Mouse (Mus musculus) mature B cell (primary cell): ENCODE measurements around the gene Gm43191.
"Not testable (repeated sequence)": the region's sequence is repeated elsewhere in the genome, so short reads cannot be mapped to it uniquely, and the experiment has no call there.

ENCODE experiments used
- in situ Hi-C: fragments of 300-500 bp; cut with MboI; formaldehyde crosslinking; loops from 2 replicates; pipeline ENCODE4 v1.14.3; 2019

The Gm43191 gene

GRCm38 (mm10) chr3:116661870-116662414 is 19.1 kb downstream of the Gm43191 start:
- in situ Hi-C loops, result no loop called here

- in situ Hi-C loops, result no loop called here
Observed at GRCm38 (mm10) chr3:116661288-116661869, 19.7 kb downstream of the Gm43191 start.

DNA sequence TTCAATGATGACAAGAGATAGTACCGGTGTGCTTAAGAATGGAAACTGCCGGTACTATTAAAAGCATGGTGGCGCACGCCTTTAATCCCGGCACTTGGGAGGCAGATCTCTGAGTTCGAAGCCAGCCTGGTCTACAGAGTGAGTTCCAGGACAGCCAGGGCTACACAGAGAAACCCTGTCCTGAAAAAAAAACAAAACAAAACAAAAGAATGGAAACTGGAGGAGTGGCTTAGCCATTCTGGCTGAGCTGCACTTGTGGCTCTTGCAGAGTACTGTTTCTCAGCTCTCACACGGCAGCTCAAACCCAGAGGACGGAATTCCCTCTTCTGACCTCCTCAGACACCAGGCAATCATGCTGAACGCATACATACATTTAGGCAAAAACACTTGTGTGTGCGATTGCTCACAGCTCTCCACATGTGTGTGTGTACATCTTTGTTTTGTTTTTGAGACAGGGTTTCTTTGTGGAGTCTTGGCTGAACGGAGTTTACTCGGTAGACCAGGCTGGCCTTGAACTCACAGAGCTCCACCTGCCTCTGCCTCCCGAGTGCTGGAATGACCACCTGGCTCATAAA is 21.1 kb downstream of the Gm43191 start:
- in situ Hi-C loops, result no loop called here

- in situ Hi-C loops, result no loop called here
Observed at GRCm38 (mm10) chr3:116658928-116659565, 22.0 kb downstream of the Gm43191 start.

DNA sequence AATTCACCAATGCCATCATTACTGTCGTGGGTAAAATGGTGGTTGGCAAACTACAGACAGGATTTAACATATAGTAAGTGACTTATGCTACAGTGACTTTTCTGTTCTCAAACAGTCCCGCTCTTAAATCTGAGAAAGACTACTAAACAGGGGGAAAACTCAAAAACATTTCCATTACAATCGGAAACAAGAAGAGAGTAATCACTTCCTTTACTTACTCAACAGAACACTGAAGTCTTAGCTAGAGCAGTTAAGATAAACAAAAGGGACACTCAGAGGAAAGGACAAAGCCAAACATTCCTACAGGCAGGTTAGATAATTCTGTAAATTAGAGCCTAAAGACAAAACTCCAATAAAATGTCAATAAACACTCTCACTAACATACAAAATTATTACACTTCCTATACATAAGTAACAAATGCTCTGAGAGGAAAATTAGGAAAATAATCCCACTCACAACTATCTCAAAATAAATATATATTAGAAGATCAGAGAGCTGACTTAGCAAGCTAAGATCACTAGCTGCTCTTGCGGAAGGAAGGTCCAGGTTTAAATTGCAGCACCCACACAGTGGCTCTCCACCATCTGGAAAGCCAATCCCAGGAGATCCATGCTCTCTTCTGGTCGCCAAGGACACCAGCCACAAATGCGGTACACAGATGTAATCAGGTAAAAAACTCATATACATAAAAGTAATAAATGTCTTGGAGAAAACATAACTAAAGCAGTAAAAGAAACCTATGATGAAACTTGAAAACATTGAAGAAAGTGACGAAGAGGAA is 24.7 kb downstream of the Gm43191 start:
- in situ Hi-C loops, result no loop called here

GRCm38 (mm10) chr3:116654051-116654450 is 27.0 kb downstream of the Gm43191 start:
- in situ Hi-C loops, result not testable (repeated sequence)

DNA sequence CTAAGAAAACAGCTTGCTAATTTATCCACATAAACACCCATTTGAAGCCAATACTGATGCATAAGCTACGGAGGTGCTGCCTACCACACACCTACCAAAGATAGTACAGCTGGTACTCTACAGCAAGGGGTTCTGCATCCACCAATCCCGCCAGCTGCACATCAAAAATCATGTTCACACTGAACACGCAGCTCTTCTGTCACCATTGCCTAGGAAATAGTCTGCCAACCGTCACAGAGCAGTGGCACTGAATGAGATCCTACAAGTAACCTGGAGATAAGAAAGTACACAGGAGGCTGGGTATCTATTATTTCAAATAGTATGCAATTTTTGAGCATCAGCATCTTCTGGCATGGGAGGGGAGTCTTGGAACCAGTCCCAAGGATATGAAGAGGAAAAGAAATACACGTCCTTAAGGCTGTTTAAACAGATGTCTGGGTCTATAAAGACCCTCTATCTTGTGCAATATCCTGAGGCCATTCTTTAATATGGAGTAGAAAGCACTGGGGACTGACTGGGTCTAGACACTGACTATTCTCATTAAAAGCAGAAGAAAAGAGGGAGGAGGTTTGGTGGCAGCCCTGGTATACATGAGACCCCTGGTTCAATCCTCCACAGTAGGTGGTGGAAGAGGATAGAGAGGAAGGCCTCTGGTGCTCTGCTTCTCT is 27.6 kb downstream of the Gm43191 start:
- in situ Hi-C loops, result no loop called here

DNA sequence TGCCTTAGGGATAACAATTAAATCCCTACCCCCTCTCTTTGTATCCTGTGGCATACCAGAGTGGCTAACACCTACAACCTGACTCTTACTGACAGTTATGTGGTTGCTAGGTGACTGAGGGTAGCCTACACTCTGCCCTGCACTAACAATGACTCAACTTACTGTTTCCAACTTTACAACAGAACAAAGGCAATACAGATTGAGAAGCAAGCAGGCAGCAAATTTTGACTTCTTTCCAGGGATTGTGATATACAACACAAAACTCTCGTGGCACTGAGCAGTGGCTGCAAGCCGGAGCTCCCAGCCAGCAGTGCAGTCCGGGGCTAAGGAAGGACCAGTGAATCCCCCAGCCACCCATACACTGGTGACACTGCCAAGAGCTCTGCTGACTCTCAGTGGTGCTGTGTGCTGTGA is 29.0 kb downstream of the Gm43191 start:
- in situ Hi-C loops, result no loop called here

DNA sequence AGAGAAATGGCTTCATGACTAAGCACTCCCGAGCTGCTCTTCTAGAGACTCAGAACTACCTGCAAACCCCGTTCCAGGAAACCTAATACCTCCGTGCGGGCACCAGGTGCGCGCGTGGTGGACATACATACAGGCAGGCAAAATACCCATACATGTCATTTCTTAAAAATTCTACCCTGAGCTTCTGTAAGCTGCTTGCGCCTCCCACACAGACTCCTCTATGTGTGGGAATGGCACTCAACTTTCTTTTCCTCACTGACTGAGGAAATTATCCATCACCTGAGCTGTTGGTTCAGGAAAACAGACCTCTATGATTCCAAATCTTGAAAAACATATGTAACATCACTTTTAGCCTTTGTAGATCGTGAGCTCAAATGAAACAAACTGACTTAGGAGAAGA is 30.4 kb downstream of the Gm43191 start:
- in situ Hi-C loops, result no loop called here

GRCm38 (mm10) chr3:116648805-116649204 is 32.3 kb downstream of the Gm43191 start:
- in situ Hi-C loops, result no loop called here

- in situ Hi-C loops, result no loop called here
Observed at GRCm38 (mm10) chr3:116646387-116646786, 34.7 kb downstream of the Gm43191 start.

- in situ Hi-C loops, result no loop called here
Observed at GRCm38 (mm10) chr3:116642373-116642772, 38.7 kb downstream of the Gm43191 start.

DNA sequence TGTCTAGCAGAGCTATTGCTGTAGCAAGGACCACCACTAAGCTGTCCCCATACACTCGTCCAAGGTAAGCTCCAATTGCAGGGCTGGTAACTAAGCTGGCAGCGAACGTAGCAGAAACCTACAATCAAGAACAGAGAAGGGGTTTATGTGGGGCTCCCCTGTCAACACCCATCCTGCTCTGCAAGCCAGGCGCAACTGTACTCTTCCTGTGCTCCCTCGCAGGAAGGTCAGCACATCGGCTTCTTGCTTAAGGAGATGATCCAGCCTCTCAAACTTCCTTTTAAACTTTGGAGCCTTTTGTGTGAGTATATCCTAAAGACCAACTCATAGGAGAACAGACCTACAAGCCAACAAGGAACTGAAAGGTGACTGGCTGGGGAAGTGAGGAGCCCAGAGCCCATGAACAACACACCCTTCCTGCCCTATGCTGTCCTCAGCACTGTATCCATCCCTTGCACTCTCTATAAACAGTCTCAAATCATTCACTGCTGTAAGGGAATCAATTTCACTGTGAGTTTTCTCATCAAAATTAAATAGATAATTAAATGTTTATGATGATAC is 39.2 kb downstream of the Gm43191 start:
- in situ Hi-C loops, result no loop called here

DNA sequence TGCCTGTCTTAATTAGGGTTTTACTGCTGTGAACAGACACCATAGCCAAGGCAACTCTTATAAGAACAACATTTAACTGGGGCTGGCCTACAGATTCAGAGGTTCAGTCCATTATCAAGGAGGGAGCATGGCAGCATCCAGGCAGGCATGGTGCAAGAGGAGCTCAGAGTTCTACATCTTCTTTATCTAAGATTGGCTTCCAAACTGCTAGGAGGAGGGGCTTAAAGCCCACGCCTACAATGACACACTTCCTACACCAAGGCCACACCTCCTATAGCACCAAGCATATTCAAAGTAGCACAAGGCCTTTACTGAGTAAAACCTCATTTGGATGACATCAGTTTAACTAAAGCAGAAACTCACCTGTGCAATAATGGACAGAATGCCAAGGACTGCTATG is 41.0 kb downstream of the Gm43191 start:
- in situ Hi-C loops, result no loop called here

- in situ Hi-C loops, result no loop called here
Observed at GRCm38 (mm10) chr3:116638572-116638971, 42.5 kb downstream of the Gm43191 start.

GRCm38 (mm10) chr3:116637693-116638476 is 43.2 kb downstream of the Gm43191 start:
- in situ Hi-C loops, result no loop called here

GRCm38 (mm10) chr3:116635799-116636198 is 45.3 kb downstream of the Gm43191 start:
- in situ Hi-C loops, result no loop called here

GRCm38 (mm10) chr3:116634853-116635252 is 46.2 kb downstream of the Gm43191 start:
- in situ Hi-C loops, result no loop called here

DNA sequence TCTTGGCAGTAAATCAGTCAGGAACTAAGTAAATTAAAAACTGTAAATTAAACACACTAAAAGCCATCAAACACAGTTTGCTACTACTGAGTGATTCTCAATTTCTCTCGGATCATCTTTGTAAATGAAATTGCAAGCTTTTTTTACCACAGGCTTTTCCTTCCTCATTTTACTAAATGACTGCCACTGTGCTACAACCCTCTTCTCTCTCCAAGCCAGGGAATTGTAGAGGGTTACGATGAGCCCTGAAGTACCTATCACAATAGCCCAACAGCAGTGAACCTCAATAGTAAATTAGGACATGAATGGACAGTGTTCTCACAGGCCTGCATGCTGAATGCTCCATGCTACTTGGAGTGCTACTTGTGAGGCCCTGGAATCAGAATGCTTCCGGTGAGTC is 47.0 kb downstream of the Gm43191 start:
- in situ Hi-C loops, result no loop called here

DNA sequence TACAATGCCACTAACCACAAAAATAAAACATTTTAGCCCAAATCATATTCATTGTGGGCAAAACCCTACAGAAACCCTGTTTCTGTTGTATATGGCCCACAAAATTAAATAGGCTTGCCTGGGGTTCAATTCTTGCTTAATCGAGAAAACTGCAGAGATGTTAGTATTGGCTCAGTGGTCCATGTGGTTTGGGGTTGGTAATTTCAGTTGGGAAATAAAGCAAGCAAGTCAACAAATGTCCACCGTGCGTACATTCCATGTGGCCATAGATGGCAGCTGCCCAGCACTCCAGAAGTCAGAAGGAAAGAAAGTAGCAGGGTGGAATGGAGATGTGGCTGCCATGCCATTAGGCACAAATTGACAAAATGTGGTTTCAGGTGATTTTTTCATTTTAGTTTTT is 48.1 kb downstream of the Gm43191 start:
- in situ Hi-C loops, result no loop called here

- in situ Hi-C loops, result no loop called here
Observed at GRCm38 (mm10) chr3:116631459-116631858, 49.6 kb downstream of the Gm43191 start.
